Mouse (Mus musculus): ENCODE data around the gene Tmem92.
"Not testable (repeated sequence)": the region's sequence is repeated elsewhere in the genome, so short reads cannot be mapped to it uniquely, and the experiment has no call there.

The Tmem92 gene

DNA sequence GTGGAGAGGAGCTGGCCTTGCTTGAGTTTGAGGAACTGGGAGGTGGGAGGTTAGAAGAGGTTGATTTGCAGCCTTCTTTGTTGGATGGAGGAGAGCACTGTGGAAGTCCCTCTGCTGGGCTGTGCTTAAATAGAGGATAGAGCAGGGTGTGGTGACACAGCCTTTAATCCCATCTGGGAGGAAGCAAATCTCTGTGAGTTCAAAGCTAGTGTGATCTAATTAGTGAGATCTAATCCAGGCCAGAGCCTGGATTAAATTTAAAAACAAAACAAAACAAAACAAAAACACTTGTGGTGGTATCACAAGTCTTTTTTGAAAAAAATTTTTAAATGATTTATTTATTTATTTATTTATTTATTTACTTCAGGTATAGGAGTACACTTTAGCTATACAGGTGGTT is at the start of gene Tmem92:
TSS of gene Tmem92 (minus strand) at position 101 of the 400 bp plus-strand sequence.
- ChIA-PET CTCF (interaction anchor here in 2 of 4 experiments (0.6 to 6.2 kb wide), 5 partner anchors 9 to 84 kb away, joined by 3 to 126 read pairs (median 7); no protein-coding TSS in a partner anchor), POLR2A (no interaction called here)

DNA sequence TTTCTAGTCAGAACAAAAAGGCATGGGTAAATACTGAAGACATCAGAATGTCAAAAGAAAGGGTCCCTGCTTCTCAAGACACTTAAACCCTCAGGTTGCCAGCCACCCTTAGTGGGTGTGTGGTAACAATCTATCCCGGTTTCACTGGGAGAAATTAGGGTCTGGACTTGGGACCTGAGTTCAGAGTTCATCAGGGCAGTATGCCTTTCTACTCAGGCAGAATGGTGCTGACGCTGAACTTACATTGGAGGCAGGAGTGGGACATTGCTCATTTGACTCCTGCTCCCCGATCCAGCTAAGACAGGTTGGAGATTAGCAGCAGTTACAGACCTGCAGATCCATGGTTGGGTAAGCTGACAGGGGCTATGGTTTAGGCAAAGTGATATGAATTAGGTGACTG is 46.5 kb upstream of the Tmem92 start:
- ChIA-PET POLR2A (no interaction called here), CTCF (interaction anchor here in 3 of 4 experiments (1.2 to 1.8 kb wide), 5 partner anchors 10 to 99 kb away, joined by 3 to 6 read pairs (median 5); no protein-coding TSS in a partner anchor)

DNA sequence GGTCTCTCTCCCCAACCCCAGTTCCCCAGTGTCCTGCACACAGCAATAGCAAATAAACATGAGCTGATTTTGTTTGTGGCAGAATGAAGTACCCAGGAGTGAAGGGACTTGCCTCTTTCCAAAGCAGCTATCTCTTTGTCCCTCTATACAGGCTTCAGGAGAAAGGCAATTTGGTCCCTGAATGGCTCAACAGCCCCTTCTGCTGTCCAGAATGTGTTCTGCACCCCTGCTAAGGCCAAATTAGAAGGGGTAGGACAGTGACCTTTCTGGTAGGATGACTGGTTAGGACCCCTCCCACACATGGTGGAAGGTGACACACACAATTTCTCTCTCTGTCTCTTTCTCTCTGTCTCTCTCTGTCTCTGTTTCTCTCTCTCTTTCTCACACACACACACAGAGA is 36.9 kb upstream of the Tmem92 start:
- ChIA-PET POLR2A (interaction anchor here in 1 of 4 experiments (1.4 kb wide), 1 partner anchor 90 kb away, joined by 4 read pairs; no protein-coding TSS in a partner anchor), CTCF (interaction anchor here (0.6 to 2.8 kb wide), 20 partner anchors 8 to 140 kb away, joined by 3 to 25 read pairs (median 5); no protein-coding TSS in a partner anchor)

DNA sequence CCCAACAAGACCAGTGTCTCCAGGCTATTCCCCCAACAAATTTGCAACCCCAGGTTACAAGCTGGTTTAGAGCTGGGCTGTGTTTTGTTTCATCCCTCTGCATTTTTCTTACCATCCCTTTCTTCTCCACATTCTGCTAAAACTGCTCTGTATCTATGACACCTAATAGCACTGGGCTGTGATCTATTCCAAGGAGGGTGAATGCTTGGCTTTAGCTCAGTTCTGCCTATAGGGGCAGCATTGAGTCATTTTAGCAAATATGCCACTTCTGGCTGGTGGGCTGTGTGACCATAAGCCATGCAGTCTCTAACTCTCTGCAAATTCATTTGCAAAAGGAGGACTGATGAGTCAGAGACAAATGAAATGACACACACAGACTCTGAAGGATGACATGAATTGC is 36.4 kb upstream of the Tmem92 start:
- CTCF ChIA-PET = interaction anchor here (0.6 to 2.8 kb wide), 24 partner anchors 8 to 223 kb away, joined by 3 to 25 read pairs (median 5); partner anchors contain the start of gene Pdk2 (in 1 of the 4)
- POLR2A ChIA-PET = interaction anchor here in 1 of 4 experiments (1.0 to 1.4 kb wide), 2 partner anchors 89 to 167 kb away, joined by 3 to 4 read pairs; no protein-coding TSS in a partner anchor

DNA sequence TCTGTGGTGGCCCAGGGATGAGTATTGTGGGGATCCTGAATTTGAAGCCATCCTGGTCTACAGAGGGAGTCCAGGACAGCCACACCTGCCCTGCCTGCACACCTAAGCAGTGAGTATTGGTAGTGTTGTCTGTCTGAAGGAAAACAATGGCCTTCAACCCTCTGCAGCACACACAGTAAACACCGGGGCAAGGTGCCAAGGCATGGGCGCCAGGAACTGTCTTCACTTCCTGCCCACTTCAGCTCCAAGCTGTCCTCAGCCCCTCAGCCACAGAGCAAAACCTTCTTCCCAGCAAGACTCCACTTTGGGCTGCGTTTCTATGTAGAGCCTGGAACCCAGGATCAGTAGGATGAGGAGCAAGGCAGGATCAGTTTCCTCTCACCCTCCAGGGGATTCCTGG is 29.0 kb upstream of the Tmem92 start:
- POLR2A ChIA-PET, CTCF ChIA-PET: not testable (repeated sequence)

DNA sequence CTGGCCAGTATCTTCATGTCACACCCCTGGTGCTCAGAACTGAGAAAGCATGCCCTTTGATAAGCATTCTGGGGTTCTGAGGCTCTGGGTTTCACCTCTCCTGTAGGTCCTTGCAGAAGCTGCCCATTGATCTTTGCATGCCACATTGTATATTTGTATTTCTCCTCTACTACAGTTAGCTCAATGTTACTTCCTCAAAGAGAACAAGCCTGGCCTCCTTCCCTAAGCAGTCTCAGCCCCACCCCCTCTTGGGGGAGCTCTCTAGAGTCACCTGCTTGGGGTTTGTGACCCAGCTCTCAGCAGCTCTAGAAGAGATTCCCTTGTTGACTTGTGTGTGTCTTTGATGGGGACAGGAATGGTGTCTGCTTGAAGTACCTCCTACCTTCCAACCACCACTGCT is 9.2 kb upstream of the Tmem92 start:
- CTCF ChIA-PET = interaction anchor here in 3 of 4 experiments (0.6 to 1.5 kb wide), 3 partner anchors 17 to 65 kb away, joined by 6 to 7 read pairs (median 7); no protein-coding TSS in a partner anchor
- POLR2A ChIA-PET = no interaction called here

DNA sequence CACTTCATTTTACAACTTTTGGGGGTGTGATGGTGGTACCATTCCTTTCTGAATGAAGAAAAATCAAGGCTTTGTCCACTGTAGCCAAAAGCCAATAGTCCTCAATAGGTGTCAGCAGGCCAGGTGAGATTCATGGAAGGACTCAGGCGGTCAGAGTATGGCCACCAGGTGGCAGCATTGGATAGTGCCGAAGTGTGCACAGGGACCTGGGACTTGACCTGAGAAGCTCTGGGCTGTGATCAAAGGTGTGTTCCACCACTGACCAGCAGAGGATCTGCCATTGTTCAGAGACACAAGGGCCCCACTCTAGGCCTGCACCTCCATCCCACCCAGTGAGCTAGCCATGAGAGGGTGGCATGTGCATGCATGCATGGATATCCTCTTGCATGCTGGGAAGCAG is 2.7 kb upstream of the Tmem92 start:
- ChIA-PET POLR2A (interaction anchor here in 3 of 4 experiments (0.6 to 1.5 kb wide), 5 partner anchors 11 to 56 kb away, joined by 3 to 5 read pairs (median 5); no protein-coding TSS in a partner anchor), CTCF (interaction anchor here (0.5 to 6.2 kb wide), 92 partner anchors 8 to 1301 kb away, joined by 3 to 126 read pairs (median 4); partner anchors contain the start of genes Col1a1 (in 2 of the 4), Cdc34b (in 1 of the 4), Rsad1 (in 1 of the 4) and Spata20 (in 1 of the 4))

DNA sequence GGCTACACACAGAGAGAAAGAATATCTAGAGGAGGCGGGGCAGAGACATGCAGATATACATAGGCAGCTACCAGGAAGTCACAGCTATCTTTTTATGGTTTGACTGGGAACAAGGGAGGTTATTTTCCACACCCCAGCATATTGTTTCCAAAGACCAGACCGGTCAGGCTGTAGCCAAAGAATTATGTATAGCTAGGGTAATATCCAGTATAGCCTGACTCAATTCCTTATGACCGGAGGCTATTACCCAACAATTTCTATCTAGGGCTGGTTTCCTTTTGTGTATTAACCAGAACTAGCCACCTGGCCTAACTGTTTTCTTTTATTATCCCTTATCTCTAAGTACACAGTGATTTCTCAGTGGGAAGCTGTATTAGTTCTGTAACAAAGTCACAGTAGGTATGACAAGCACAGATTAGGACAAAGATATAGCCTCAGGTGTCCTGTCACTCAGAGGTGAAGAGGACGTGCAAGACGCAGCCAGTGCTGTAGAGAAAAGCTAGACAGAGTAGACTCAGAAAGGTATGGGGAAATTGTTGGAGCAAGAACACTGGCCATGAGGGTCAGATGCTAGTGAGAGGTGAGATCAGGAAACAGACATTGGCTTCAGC is 7.5 kb downstream of the Tmem92 start:
- CTCF ChIA-PET = interaction anchor here (0.9 to 4.7 kb wide), 12 partner anchors 8 to 156 kb away, joined by 3 to 81 read pairs (median 5); partner anchors contain the start of gene Tmem92 (in 1 of the 4)
- POLR2A ChIA-PET = interaction anchor here in 1 of 4 experiments (1.0 kb wide), 1 partner anchor 44 kb away, joined by 3 read pairs; no protein-coding TSS in a partner anchor

DNA sequence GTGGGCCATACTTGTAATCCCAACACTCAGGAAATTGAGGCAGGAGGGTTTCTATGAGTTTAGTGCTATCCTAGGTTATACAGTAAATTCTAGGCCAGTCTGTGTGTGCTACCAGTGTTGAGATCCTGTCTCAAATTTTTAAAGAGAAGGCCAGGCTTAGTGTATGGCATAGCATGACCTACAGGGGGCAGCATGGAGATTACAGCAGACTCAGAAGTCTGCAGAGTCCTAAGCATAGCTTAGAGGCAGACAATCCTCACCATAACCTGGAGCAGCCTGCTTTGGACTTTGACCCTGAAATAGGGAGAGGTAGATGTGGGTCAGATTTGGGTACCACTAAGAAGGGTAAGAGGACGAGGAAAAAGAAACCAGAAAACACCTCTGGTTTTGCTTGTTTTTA is 8.7 kb downstream of the Tmem92 start:
- POLR2A ChIA-PET = interaction anchor here in 3 of 4 experiments (0.6 to 1.4 kb wide), 5 partner anchors 11 to 155 kb away, joined by 3 to 5 read pairs (median 4); no protein-coding TSS in a partner anchor
- CTCF ChIA-PET = interaction anchor here (0.6 to 4.7 kb wide), 42 partner anchors 9 to 893 kb away, joined by 3 to 81 read pairs (median 4); partner anchors contain the start of genes Cdc34b (in 1 of the 4), Phb (in 1 of the 4) and Tmem92 (in 1 of the 4)

DNA sequence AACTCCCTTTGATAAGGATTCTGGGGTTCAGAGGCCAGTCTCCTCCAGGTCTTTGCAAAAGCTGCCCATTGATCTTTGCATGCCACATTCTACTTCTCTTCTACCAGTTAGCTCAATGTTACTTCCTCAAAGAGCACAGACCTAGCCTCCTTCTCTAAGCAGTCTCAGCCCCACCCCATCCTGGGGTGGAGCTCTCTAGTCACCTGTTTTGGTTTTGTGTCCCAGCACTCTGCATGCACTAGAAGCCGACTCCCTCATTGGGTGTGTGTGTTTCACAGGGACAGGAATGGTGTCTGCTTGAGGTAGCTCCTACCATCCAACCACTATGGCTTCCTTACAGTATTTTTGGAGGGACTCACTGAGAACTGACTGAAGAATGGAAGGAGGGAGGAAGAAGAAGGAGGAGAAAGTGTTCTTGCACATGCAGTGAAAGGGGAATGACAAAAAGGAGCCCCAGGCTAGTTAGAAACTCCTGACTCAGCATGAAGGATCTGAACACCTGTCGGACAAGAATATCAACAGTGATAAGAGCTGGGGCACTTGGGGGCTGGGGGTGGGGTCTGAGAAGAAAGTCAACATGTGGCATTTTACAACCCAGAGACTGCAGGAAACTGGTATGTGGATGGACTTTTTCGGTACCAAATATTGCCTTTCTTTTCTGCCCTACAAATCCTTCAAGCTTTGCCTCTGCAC is 10.0 kb downstream of the Tmem92 start:
- ChIA-PET POLR2A (interaction anchor here (0.9 to 1.5 kb wide), 8 partner anchors 10 to 96 kb away, joined by 3 to 5 read pairs (median 4); no protein-coding TSS in a partner anchor), CTCF (interaction anchor here (0.5 to 4.7 kb wide), 14 partner anchors 8 to 167 kb away, joined by 3 to 81 read pairs (median 5); no protein-coding TSS in a partner anchor)

DNA sequence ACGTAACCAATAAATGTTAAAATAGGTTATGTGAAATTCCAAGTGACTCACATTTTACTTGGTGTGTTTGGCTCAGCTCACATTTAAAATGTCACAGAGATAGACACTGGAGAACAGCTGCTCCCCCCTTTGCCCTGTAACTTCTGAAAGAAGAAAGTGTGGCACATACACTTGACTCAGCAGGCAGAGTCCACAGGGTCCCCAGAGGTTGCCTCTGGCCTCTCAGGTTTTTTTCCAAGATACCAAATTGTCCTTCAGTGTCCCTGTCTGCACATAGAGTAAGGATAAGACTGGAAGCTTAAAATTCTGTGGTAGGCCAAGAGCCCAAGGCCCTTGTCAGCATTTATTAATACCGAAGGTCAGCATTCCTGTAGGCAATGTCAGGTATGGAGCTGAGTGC is 15.3 kb downstream of the Tmem92 start:
- CTCF ChIA-PET = interaction anchor here in 2 of 4 experiments (2.3 to 2.5 kb wide), 2 partner anchors 19 to 37 kb away, joined by 7 to 9 read pairs; no protein-coding TSS in a partner anchor
- POLR2A ChIA-PET = no interaction called here

DNA sequence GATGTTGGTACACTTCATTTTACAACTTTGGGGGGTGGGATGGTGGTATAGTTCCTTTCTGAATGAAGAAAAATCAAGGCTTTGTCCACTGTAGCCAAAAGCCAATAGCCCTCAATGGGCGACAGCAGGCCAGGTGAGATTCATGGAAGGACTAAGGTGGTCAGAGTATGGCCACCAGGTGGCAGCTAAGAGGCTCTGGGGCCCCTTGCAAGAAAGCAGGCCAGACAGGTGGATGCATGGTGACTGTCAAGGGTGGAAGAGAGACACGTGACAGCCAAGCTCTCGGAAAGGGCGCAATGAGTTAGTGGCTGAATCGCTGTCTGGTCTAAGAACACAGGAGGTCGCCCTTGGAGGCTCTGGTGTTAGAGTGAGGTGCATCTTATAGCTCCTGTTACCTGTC is 19.7 kb downstream of the Tmem92 start:
- ChIA-PET CTCF (interaction anchor here (0.5 to 1.7 kb wide), 12 partner anchors 10 to 338 kb away, joined by 3 to 20 read pairs (median 4); no protein-coding TSS in a partner anchor), POLR2A (interaction anchor here in 3 of 4 experiments (0.7 to 1.0 kb wide), 4 partner anchors 9 to 11 kb away, joined by 3 to 5 read pairs (median 4); no protein-coding TSS in a partner anchor)

DNA sequence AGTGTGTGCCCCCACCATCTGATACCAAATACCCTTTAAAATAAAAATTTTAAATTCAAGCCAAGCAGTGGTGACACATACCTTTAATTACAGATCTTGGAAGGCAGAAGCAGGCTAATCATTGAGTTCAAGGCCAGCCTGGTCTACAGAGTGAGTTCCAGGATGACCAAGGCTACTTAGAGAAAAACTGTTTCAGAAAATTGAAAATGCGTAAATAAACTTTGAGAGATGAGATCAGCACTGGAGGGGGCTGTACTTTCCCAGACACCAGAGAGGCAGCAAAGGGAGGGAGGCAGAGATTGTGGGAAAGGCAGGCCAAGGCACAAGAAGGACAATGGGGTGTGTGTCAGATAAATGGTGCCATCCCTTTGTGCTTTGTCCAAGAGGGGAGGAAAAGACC is 20.2 kb downstream of the Tmem92 start:
- POLR2A ChIA-PET = interaction anchor here in 3 of 4 experiments (0.7 to 1.0 kb wide), 5 partner anchors 10 to 175 kb away, joined by 3 to 5 read pairs (median 4); no protein-coding TSS in a partner anchor
- CTCF ChIA-PET = interaction anchor here in 3 of 4 experiments (0.9 to 1.2 kb wide), 7 partner anchors 11 to 32 kb away, joined by 3 to 20 read pairs (median 6); no protein-coding TSS in a partner anchor

DNA sequence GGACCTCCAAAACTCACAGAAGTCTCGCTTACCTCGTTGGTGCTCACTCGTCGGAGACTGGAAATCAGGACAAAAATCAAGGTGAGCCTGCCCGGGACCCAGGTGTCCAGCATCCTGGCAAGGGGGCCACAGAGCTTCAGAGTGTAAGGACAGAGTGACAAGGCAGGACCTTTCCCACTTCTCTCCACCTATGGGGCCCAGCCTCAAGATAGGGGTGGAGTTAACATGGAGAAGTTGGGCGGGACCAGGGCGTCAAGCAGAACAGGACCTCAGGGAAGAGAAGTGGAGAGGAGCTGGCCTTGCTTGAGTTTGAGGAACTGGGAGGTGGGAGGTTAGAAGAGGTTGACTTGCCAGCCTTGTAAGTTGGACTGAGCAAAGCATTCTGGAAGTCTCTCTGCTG is 21.7 kb downstream of the Tmem92 start:
- ChIA-PET POLR2A (interaction anchor here in 3 of 4 experiments (0.6 to 1.2 kb wide), 5 partner anchors 11 to 793 kb away, joined by 3 to 4 read pairs (median 3); partner anchors contain the start of genes Gm20390 (in 1 of the 3) and Nme1 (in 1 of the 3)), CTCF (interaction anchor here in 2 of 4 experiments (0.6 to 1.3 kb wide), 9 partner anchors 12 to 204 kb away, joined by 3 to 5 read pairs (median 4); no protein-coding TSS in a partner anchor)

DNA sequence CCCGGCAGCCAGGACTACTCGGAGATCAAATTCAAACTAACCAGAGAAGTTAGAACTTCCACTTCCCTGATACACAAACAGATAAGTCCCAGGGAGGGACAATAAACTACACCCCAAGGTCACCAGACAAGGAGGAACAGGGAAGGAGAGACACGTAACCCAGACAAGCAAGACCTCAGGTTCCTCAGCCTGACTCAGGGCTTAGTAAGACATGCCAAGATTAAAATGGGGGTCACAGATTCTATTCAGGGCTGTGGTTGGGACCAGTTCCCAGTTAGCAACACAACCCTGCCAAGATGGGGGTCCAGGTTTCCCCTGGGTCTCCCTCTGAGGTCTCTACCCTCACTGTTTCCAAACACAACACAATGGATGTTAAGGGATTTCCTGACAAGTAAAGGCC is 22.1 kb downstream of the Tmem92 start:
- ChIA-PET POLR2A (interaction anchor here in 2 of 4 experiments (0.6 to 1.2 kb wide), 3 partner anchors 11 to 792 kb away, joined by 3 to 4 read pairs (median 4); partner anchors contain the start of genes Gm20390 (in 1 of the 2) and Nme1 (in 1 of the 2)), CTCF (interaction anchor here in 2 of 4 experiments (0.6 to 1.3 kb wide), 4 partner anchors 14 to 34 kb away, joined by 3 to 4 read pairs (median 4); no protein-coding TSS in a partner anchor)

DNA sequence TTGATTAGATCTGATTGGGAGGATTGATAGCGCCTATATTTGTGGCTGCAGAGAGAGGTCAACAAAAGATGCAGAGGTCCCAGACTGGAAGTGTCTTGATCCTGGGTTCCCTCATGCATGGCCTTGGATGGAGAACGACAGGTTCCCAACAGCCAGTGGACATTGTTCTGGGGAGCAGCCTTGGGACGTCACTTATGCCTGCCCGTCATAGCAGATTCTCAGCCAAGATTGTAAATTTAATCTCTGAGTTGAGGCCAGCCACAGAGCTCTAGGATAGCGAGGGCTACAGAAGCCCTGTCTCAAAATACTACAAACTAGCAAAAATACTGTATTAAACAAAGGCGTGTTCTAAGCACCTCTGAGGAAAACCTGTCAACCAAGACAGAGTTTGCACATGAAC is 22.6 kb downstream of the Tmem92 start:
- POLR2A ChIA-PET = interaction anchor here in 1 of 4 experiments (1.0 kb wide), 1 partner anchor 12 kb away, joined by 4 read pairs; no protein-coding TSS in a partner anchor
- CTCF ChIA-PET = interaction anchor here in 2 of 4 experiments (0.5 to 1.0 kb wide), 3 partner anchors 14 to 33 kb away, joined by 3 to 8 read pairs (median 4); no protein-coding TSS in a partner anchor

DNA sequence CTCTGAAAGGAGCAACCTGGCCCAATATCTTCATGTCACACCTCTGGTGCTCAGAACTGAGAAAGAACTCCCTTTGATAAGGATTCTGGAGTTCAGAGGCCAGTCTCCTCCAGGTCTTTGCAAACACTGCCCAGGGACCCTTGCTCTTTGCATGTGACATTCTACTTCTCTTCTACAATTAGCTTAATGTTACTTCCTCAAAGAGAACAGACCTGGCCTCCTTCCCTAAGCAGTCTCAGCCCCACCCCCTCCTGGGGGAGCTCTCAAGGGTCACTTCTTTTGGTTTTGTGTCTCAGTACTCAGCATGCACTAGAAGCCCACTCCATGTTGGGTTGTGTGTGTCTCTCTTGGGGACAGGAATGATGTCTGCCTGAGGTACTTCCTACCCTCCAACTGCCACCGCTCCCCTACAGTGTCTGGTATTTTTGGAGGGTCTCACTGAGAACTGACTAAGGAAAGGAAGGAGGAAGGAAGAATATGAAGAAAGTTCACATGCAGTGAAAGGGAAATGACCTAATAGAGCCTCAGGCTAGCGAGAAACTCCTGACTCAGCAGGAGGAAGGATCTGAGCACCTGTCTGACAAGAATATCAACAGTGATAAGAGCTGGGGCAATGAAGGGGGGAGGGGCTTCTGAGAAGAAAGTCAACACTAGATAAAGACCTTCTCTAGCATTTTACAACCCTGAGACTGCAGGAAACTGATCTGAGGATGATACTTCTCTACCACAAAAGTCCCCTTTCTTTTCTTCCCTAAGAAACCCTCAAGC is 29.4 kb downstream of the Tmem92 start:
- CTCF ChIA-PET = interaction anchor here in 2 of 4 experiments (0.7 to 1.7 kb wide), 4 partner anchors 23 to 66 kb away, joined by 3 to 8 read pairs (median 4); no protein-coding TSS in a partner anchor
- POLR2A ChIA-PET = interaction anchor here in 2 of 4 experiments (1.1 to 1.2 kb wide), 2 partner anchors 10 to 23 kb away, joined by 3 read pairs; no protein-coding TSS in a partner anchor
